Mouse (Mus musculus) granulocyte monocyte progenitor cell, adult 5-6 weeks (primary cell): ENCODE data around the gene Aspdh. TPM values are rescaled to one million over a fixed set of nuclear protein-coding genes. Genes with fewer than 3 reads are reported as not detected.
A peak's percentile ranks its signal among the peaks of the same experiment; 100 is the strongest.

ENCODE experiments used
- ATAC-seq: replicated peaks from 2 replicates; pipeline ENCODE4 v1.8.0; 2016; ENCODE audit warnings: mild to moderate bottlenecking, moderate TSS enrichment, inconsistent platforms; ENCODE audit not compliant: poor library complexity, severe bottlenecking
- total RNA-seq, 2 experiments: library from RNA; stranded (forward) in 1 of 2; stranded (reverse) in 1 of 2; fragments of 200-712, 200-1000 nt in 1 of 2; fragments of >200 nt in 1 of 2; fragmentation: Nextera tagmentation in 1 of 2; gene quantifications; 2 replicates each; pipeline ENCODE4 v1.2.3; 2014 to 2017

The Aspdh gene
- total RNA-seq, 2 experiments from 2014 or later = not detected

GRCm38 (mm10) chr7:44495992-44496770 is 31.0 kb downstream of the Aspdh start, which contains the start of the genes Emc10 and Fam71e1:
Emc10 (minus strand) TSS chr7:44496529.
Fam71e1 (plus strand) TSS chr7:44496581.
- ATAC-seq = peak; percentile 92

- ATAC-seq = no peak; the same call in 1 of the 2 replicates
Observed at GRCm38 (mm10) chr7:44496771-44497109, 31.5 kb downstream of the Aspdh start.

- no peak for ATAC-seq
Observed at GRCm38 (mm10) chr7:44497361-44498055, 32.3 kb downstream of the Aspdh start.

GRCm38 (mm10) chr7:44498922-44499321 is 33.7 kb downstream of the Aspdh start:
- no peak for ATAC-seq

GRCm38 (mm10) chr7:44500046-44500445 is 34.9 kb downstream of the Aspdh start:
- ATAC-seq = no peak

GRCm38 (mm10) chr7:44501563-44502115 is 36.4 kb downstream of the Aspdh start:
- ATAC-seq = peak; percentile 76

- ATAC-seq = no peak
Observed at GRCm38 (mm10) chr7:44507491-44507890, 42.3 kb downstream of the Aspdh start.

Other genes starting within 250 kb of the Aspdh start
- gene Klk1b5, start 249.4 kb upstream of the Aspdh start, total RNA-seq (2014; fragmentation: Nextera tagmentation) = not detected in 2 replicates
- not detected in 2 replicates for gene Klk1b5, start 249.4 kb upstream of the Aspdh start, total RNA-seq (2017)
- not detected in 2 replicates for gene Klk1, start 240.0 kb upstream of the Aspdh start, total RNA-seq (2014; fragmentation: Nextera tagmentation)
- gene Klk1, start 240.0 kb upstream of the Aspdh start, total RNA-seq (2017) = not detected in 2 replicates
- gene Gm36864, start 229.2 kb upstream of the Aspdh start, total RNA-seq (2014; fragmentation: Nextera tagmentation) = not detected in 2 replicates
- not detected in 2 replicates for gene Gm36864, start 229.2 kb upstream of the Aspdh start, total RNA-seq (2017)
- 1.2 TPM in 1 of 2 replicates, not detected in the other for gene 1700028J19Rik, start 218.7 kb upstream of the Aspdh start, total RNA-seq (2014; fragmentation: Nextera tagmentation)
- 0.67 TPM in 1 of 2 replicates, not detected in the other for gene 1700028J19Rik, start 218.7 kb upstream of the Aspdh start, total RNA-seq (2017)
- gene 2410002F23Rik, start 218.7 kb upstream of the Aspdh start, total RNA-seq (2014; fragmentation: Nextera tagmentation) = 95.5 and 132 TPM in 2 replicates
- gene 2410002F23Rik, start 218.7 kb upstream of the Aspdh start, total RNA-seq (2017) = 63.5 and 86.2 TPM in 2 replicates
- not detected in 2 replicates for gene Acp4, start 208.0 kb upstream of the Aspdh start, total RNA-seq (2014; fragmentation: Nextera tagmentation)
- gene Acp4, start 208.0 kb upstream of the Aspdh start, total RNA-seq (2017) = 0.26 TPM in 1 of 2 replicates, not detected in the other
- not detected in 2 replicates for gene Gm15517, start 203.9 kb upstream of the Aspdh start, total RNA-seq (2014; fragmentation: Nextera tagmentation)
- not detected in 2 replicates for gene Gm15517, start 203.9 kb upstream of the Aspdh start, total RNA-seq (2017)
- gene Clec11a, start 158.5 kb upstream of the Aspdh start, total RNA-seq (2014; fragmentation: Nextera tagmentation) = 2.5 and 3.7 TPM in 2 replicates
- gene Clec11a, start 158.5 kb upstream of the Aspdh start, total RNA-seq (2017) = 4.4 and 4.8 TPM in 2 replicates
- gene Shank1, start 155.1 kb upstream of the Aspdh start, total RNA-seq (2014; fragmentation: Nextera tagmentation) = not detected in 2 replicates
- not detected in 2 replicates for gene Shank1, start 155.1 kb upstream of the Aspdh start, total RNA-seq (2017)
- 1.1 TPM in 1 of 2 replicates, not detected in the other for gene Syt3, start 81.3 kb upstream of the Aspdh start, total RNA-seq (2014; fragmentation: Nextera tagmentation)
- 0.15 TPM in 1 of 2 replicates, not detected in the other for gene Syt3, start 81.3 kb upstream of the Aspdh start, total RNA-seq (2017)
- gene 1700008O03Rik, start 79.6 kb upstream of the Aspdh start, total RNA-seq (2014; fragmentation: Nextera tagmentation) = 4.1 TPM in 1 of 2 replicates, not detected in the other
- gene 1700008O03Rik, start 79.6 kb upstream of the Aspdh start, total RNA-seq (2017) = 1.8 and 2.4 TPM in 2 replicates
- gene Lrrc4b, start 36.4 kb upstream of the Aspdh start, total RNA-seq (2014; fragmentation: Nextera tagmentation) = not detected in 2 replicates
- gene Lrrc4b, start 36.4 kb upstream of the Aspdh start, total RNA-seq (2017) = not detected in 2 replicates
- gene Josd2, start 2.6 kb downstream of the Aspdh start, total RNA-seq (2014; fragmentation: Nextera tagmentation) = 26.4 and 62.3 TPM in 2 replicates
- gene Josd2, start 2.6 kb downstream of the Aspdh start, total RNA-seq (2017) = 15.9 and 31.2 TPM in 2 replicates
- 63.1 and 126 TPM in 2 replicates for gene Emc10, start 31.1 kb downstream of the Aspdh start, total RNA-seq (2014; fragmentation: Nextera tagmentation)
- gene Emc10, start 31.1 kb downstream of the Aspdh start, total RNA-seq (2017) = 33.7 and 42.0 TPM in 2 replicates
- gene Fam71e1, start 31.2 kb downstream of the Aspdh start, total RNA-seq (2014; fragmentation: Nextera tagmentation) = 12.3 TPM in 1 of 2 replicates, not detected in the other
- gene Fam71e1, start 31.2 kb downstream of the Aspdh start, total RNA-seq (2017) = 0.67 and 3.0 TPM in 2 replicates
- gene Mybpc2, start 59.3 kb downstream of the Aspdh start, total RNA-seq (2014; fragmentation: Nextera tagmentation) = not detected in 2 replicates
- not detected in 2 replicates for gene Mybpc2, start 59.3 kb downstream of the Aspdh start, total RNA-seq (2017)
- 0.38 TPM in 1 of 2 replicates, not detected in the other for gene Spib, start 66.7 kb downstream of the Aspdh start, total RNA-seq (2014; fragmentation: Nextera tagmentation)
- not detected in 2 replicates for gene Spib, start 66.7 kb downstream of the Aspdh start, total RNA-seq (2017)
- gene Pold1, start 83.5 kb downstream of the Aspdh start, total RNA-seq (2014; fragmentation: Nextera tagmentation) = 102 and 131 TPM in 2 replicates
- gene Pold1, start 83.5 kb downstream of the Aspdh start, total RNA-seq (2017) = 63.4 and 70.2 TPM in 2 replicates
- 56.8 and 63.3 TPM in 2 replicates for gene Nr1h2, start 88.6 kb downstream of the Aspdh start, total RNA-seq (2014; fragmentation: Nextera tagmentation)
- gene Nr1h2, start 88.6 kb downstream of the Aspdh start, total RNA-seq (2017) = 21.5 and 34.6 TPM in 2 replicates
- 258 and 328 TPM in 2 replicates for gene Napsa, start 107.0 kb downstream of the Aspdh start, total RNA-seq (2014; fragmentation: Nextera tagmentation)
- gene Napsa, start 107.0 kb downstream of the Aspdh start, total RNA-seq (2017) = 107 and 112 TPM in 2 replicates
- 0.36 and 0.92 TPM in 2 replicates for gene Kcnc3, start 125.3 kb downstream of the Aspdh start, total RNA-seq (2014; fragmentation: Nextera tagmentation)
- gene Kcnc3, start 125.3 kb downstream of the Aspdh start, total RNA-seq (2017) = 0.05 TPM in 1 of 2 replicates, not detected in the other
- not detected in 2 replicates for gene Myh14, start 205.5 kb downstream of the Aspdh start, total RNA-seq (2014; fragmentation: Nextera tagmentation)
- gene Myh14, start 205.5 kb downstream of the Aspdh start, total RNA-seq (2017) = not detected in 2 replicates
- not detected in 2 replicates for gene Izumo2, start 243.4 kb downstream of the Aspdh start, total RNA-seq (2014; fragmentation: Nextera tagmentation)
- gene Izumo2, start 243.4 kb downstream of the Aspdh start, total RNA-seq (2017) = not detected in 2 replicates